13 mouse cellular contexts compared by ENCODE assay signal in the genomic region with DNA sequence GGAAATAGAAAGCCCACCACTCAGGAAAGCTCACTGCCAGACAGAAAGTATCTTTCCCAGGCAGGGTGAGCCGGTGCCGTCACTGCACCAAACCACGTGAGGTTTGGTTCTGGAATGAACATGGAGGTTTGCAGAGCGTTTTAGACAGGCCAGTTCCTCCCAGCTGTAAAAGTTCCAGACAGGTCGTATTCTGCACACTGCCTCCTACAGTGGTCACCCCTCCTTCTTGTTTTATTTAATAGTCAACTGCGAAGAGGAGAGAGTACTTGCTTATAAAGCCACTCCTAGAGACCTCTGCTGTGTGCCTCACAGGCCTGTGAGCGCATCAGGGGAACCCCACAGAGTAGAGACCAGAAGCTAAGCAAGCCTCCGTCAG.
"Had no signal": no experiment of that assay in that cellular context is flagged by ENCODE, and none has a peak within 500 bp of the region (broad histone marks: within the 10 kb centered on the region; RNA-seq: fewer than 3 reads in every experiment).

No protein-coding gene starts in this region.

- H3K27me3 ChIP-seq: neural tube, embryonic 13.5 days; stomach, embryonic 15.5 days had no signal

- H3K9me3 ChIP-seq: neural tube, embryonic 13.5 days; stomach, embryonic 15.5 days had no signal

- H3K36me3 ChIP-seq: neural tube, embryonic 13.5 days; stomach, embryonic 15.5 days had no signal

- H3K4me1 ChIP-seq: stomach, embryonic 15.5 days had no signal

- H3K9ac ChIP-seq: liver, embryonic 14.5 days; neural tube, embryonic 13.5 days; stomach, embryonic 15.5 days had no signal

- H3K4me3 ChIP-seq: left cerebral cortex, adult 2 months; neural tube, embryonic 13.5 days; stomach, embryonic 15.5 days had no signal

- DNase-seq: kidney, postnatal 25 days; lung, adult 18-20 months; midbrain, embryonic 14.5 days; retina, postnatal 1 day; right cerebral cortex, postnatal 4 days; spleen, adult 18-20 months; thymus, adult 2 months; thymus, postnatal 25 days had no signal

- H3K4me2 ChIP-seq: neural tube, embryonic 13.5 days; stomach, embryonic 15.5 days had no signal

- H3K27ac ChIP-seq: hindbrain, postnatal 0 days; left cerebral cortex, adult 2 months; liver, embryonic 14.5 days; neural tube, embryonic 13.5 days; stomach, embryonic 15.5 days had no signal
